Mouse (Mus musculus) MEL (cell line): ENCODE results near the gene Nrxn3. TPM values are rescaled to one million over a fixed set of nuclear protein-coding genes. Genes with fewer than 3 reads are reported as not detected.

ENCODE experiments used
- DNase-seq: peaks from one replicate; pipeline ENCODE4 v3.0.0; 2011; ENCODE audit warnings: low read depth, low spot score
- H3K27ac ChIP-seq: 2 replicates; pipeline ENCODE4 v1.5.1; 2012; ENCODE audit warnings: low read depth, mild to moderate bottlenecking, control low read depth, low read length, moderate library complexity; ENCODE audit not compliant: control insufficient read depth
- H3K27me3 ChIP-seq, 2 experiments: fragments of 150-350 bp in 1 of 2; sonication (generic) in 1 of 2; 2 replicates each; pipeline ENCODE4 v1.6.1; 2012; ENCODE audit warnings: low read length in 2 of 2, mild to moderate bottlenecking in 2 of 2, improper control_type of control experiment in 1 of 2, moderate library complexity in 1 of 2; ENCODE audit not compliant: insufficient read depth in 2 of 2, control insufficient read depth in 1 of 2
- H3K36me3 ChIP-seq, 2 experiments: 2 replicates each; pipeline ENCODE4 v1.6.1; 2012 to 2014; ENCODE audit warnings: low read length in 2 of 2, improper control_type of control experiment in 1 of 2, inconsistent platforms in 1 of 2, mild to moderate bottlenecking in 1 of 2; ENCODE audit not compliant: insufficient read depth in 2 of 2, control insufficient read depth in 1 of 2
- H3K4me1 ChIP-seq, 2 experiments: fragments of 150-350 bp in 1 of 2; sonication (generic) in 1 of 2; 2 replicates each; pipeline ENCODE4 v1.6.1; 2012; ENCODE audit warnings: low read length in 2 of 2, improper control_type of control experiment in 1 of 2, mild to moderate bottlenecking in 1 of 2; ENCODE audit not compliant: insufficient read depth in 2 of 2, control insufficient read depth in 1 of 2
- H3K4me3 ChIP-seq, 2 experiments: fragments of 150-350 bp in 1 of 2; sonication (generic) in 1 of 2; 2 replicates each; pipeline ENCODE4 v1.5.1; 2012; ENCODE audit warnings: low read depth in 2 of 2, low read length in 2 of 2, mild to moderate bottlenecking in 2 of 2, moderate library complexity in 2 of 2, control low read depth in 1 of 2, improper control_type of control experiment in 1 of 2; ENCODE audit not compliant: control insufficient read depth in 1 of 2, insufficient read depth in 1 of 2
- H3K79me2 ChIP-seq: 2 replicates; pipeline ENCODE4 v1.6.1; 2012; ENCODE audit warnings: mild to moderate bottlenecking, low read length, moderate library complexity; ENCODE audit not compliant: control insufficient read depth, poor library complexity, insufficient read depth
- H3K9ac ChIP-seq: 2 replicates; pipeline ENCODE4 v1.6.1; 2012; ENCODE audit warnings: low read depth, mild to moderate bottlenecking, control low read depth, low read length, moderate library complexity; ENCODE audit not compliant: control insufficient read depth, poor library complexity, severe bottlenecking
- H3K9me3 ChIP-seq: fragments of 150-350 bp; sonication (generic); replicated peaks from 2 replicates; pipeline ENCODE4 v1.6.1; 2012; ENCODE audit warnings: mild to moderate bottlenecking, low read length, improper control_type of control experiment, moderate library complexity; ENCODE audit not compliant: insufficient read depth
- CHD1 ChIP-seq: IDR thresholded peaks from 2 replicates; pipeline ENCODE4 v1.6.1; 2012; ENCODE audit warnings: low read depth, mild to moderate bottlenecking, inconsistent platforms, low read length, improper control_type of control experiment
- CTCF ChIP-seq, 3 experiments: IDR thresholded peaks in 2 of 3; conservative IDR thresholded peaks in 1 of 3; 2 replicates each; pipeline ENCODE4 v1.5.1; 2011 to 2012; ENCODE audit warnings: low read length in 3 of 3, low read depth in 2 of 3, mild to moderate bottlenecking in 2 of 3, improper control_type of control experiment in 1 of 3, inconsistent platforms in 1 of 3, mixed read lengths in 1 of 3, moderate library complexity in 1 of 3; ENCODE audit not compliant: control insufficient read depth in 1 of 3, insufficient read depth in 1 of 3, poor library complexity in 1 of 3, severe bottlenecking in 1 of 3
- E2F4 ChIP-seq: IDR thresholded peaks from 2 replicates; pipeline ENCODE4 v1.6.1; 2011; ENCODE audit warnings: low read depth, low read length, improper control_type of control experiment, borderline replicate concordance
- ELF1 ChIP-seq: IDR thresholded peaks from 2 replicates; pipeline ENCODE4 v1.6.1; 2014; ENCODE audit warnings: low read depth, mild to moderate bottlenecking, inconsistent platforms, low read length, improper control_type of control experiment, moderate library complexity
- EP300 ChIP-seq, 2 experiments: IDR thresholded peaks; 2 replicates each; pipeline ENCODE4 v1.6.1; 2011; ENCODE audit warnings: improper control_type of control experiment in 2 of 2, low read length in 2 of 2, low read depth in 1 of 2, mild to moderate bottlenecking in 1 of 2
- ETS1 ChIP-seq: IDR thresholded peaks from 2 replicates; pipeline ENCODE4 v1.6.1; 2012; ENCODE audit warnings: low read depth, mild to moderate bottlenecking, inconsistent platforms, low read length, improper control_type of control experiment, moderate library complexity
- JUND ChIP-seq: IDR thresholded peaks from 2 replicates; pipeline ENCODE4 v1.6.1; 2011; ENCODE audit warnings: low read depth, mild to moderate bottlenecking, improper control_type of control experiment, low read length
- MAZ ChIP-seq: IDR thresholded peaks from 2 replicates; pipeline ENCODE4 v1.6.1; 2012; ENCODE audit warnings: low read depth, mild to moderate bottlenecking, inconsistent platforms, low read length, improper control_type of control experiment
- MEF2A ChIP-seq: IDR thresholded peaks from 2 replicates; pipeline ENCODE4 v1.6.1; 2014; ENCODE audit warnings: low read depth, mild to moderate bottlenecking, inconsistent platforms, low read length, improper control_type of control experiment; ENCODE audit not compliant: poor library complexity, insufficient replicate concordance, severe bottlenecking; ENCODE audit errors: extremely low read depth
- MXI1 ChIP-seq: IDR thresholded peaks from 2 replicates; pipeline ENCODE4 v1.6.1; 2011; ENCODE audit warnings: mild to moderate bottlenecking, low read depth, low read length, improper control_type of control experiment
- NELFE ChIP-seq: IDR thresholded peaks from 2 replicates; pipeline ENCODE4 v1.6.1; 2011; ENCODE audit warnings: low read depth, low read length, improper control_type of control experiment
- NRF1 ChIP-seq: IDR thresholded peaks from 2 replicates; pipeline ENCODE4 v1.6.1; 2014; ENCODE audit warnings: low read depth, mild to moderate bottlenecking, inconsistent platforms, low read length, improper control_type of control experiment, moderate library complexity; ENCODE audit not compliant: poor library complexity, insufficient read depth, severe bottlenecking
- RCOR1 ChIP-seq: IDR thresholded peaks from 2 replicates; pipeline ENCODE4 v1.6.1; 2012; ENCODE audit warnings: low read depth, mild to moderate bottlenecking, inconsistent platforms, low read length, improper control_type of control experiment
- SIN3A ChIP-seq: IDR thresholded peaks from 2 replicates; pipeline ENCODE4 v1.6.1; 2012; ENCODE audit warnings: low read length, improper control_type of control experiment, inconsistent platforms
- SMC3 ChIP-seq: IDR thresholded peaks from 2 replicates; pipeline ENCODE4 v1.6.1; 2011; ENCODE audit warnings: low read depth, low read length, improper control_type of control experiment
- TAL1 ChIP-seq: IDR thresholded peaks from 2 replicates; pipeline ENCODE4 v1.6.1; 2012; ENCODE audit warnings: mild to moderate bottlenecking, inconsistent platforms, low read length, moderate library complexity, mixed read lengths
- TCF12 ChIP-seq: IDR thresholded peaks from 2 replicates; pipeline ENCODE4 v1.6.1; 2014; ENCODE audit warnings: low read depth, mild to moderate bottlenecking, inconsistent platforms, low read length, improper control_type of control experiment, moderate library complexity
- UBTF ChIP-seq: IDR thresholded peaks from 2 replicates; pipeline ENCODE4 v1.6.1; 2012; ENCODE audit warnings: low read depth, mild to moderate bottlenecking, inconsistent platforms, low read length, improper control_type of control experiment, moderate library complexity, borderline replicate concordance; ENCODE audit not compliant: insufficient read depth
- ZKSCAN1 ChIP-seq: IDR thresholded peaks from 2 replicates; pipeline ENCODE4 v1.6.1; 2012; ENCODE audit warnings: low read depth, mild to moderate bottlenecking, inconsistent platforms, low read length, improper control_type of control experiment, moderate library complexity
- polyA plus RNA-seq, 2 experiments: library from polyadenylated mRNA; stranded (reverse) in 1 of 2; unstranded in 1 of 2; fragments of >175 nt in 1 of 2; fragments of >200 nt in 1 of 2; gene quantifications; 2 replicates each; pipeline versions ENCODE4 v1.2.1 to v1.2.4; 2012; ENCODE audit warnings: low replicate concordance in 2 of 2, low read depth in 1 of 2; ENCODE audit not compliant: insufficient read length in 2 of 2, insufficient read depth in 1 of 2, missing spikeins in 1 of 2
- total RNA-seq: library from RNA; depleted of rRNA; stranded (reverse); fragments of 300-350 nt; gene quantifications from 2 replicates; pipeline ENCODE4 v1.2.3, GENCODE M21; 2012

Gene Nrxn3
- total and polyA plus RNA-seq, 3 experiments, result not detected

DNA sequence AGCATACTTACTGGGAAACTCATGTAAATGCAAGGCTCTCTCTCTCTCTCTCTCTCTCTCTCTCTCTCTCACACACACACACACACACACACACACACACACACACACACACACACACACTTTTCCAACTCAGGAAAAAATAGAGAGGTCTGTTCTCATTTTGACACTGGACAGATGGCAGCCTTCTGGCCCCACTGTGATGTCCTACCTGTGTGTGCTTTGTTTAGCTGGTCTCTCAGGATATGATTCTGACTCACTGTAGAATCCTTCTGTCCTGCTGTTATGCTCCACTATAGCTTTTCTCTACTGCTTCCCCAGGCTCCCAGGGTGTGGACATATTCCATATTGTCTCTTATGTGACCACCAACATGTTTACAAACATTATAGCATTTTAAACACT is 1363.2 kb downstream of the Nrxn3 start:
- no peak overlapping the region for H3K4me3 ChIP-seq
- H3K9me3 ChIP-seq, result no peaks in the 10 kb centered on the region
- no peaks in the 10 kb centered on the region for H3K4me1 ChIP-seq
- no peaks in the 10 kb centered on the region for H3K79me2 ChIP-seq
- H3K9ac ChIP-seq, result no peak overlapping the region
- DNase-seq, result no peak
- H3K36me3 ChIP-seq, result no peaks in the 10 kb centered on the region
- no peaks in the 10 kb centered on the region for H3K27me3 ChIP-seq
- H3K27ac ChIP-seq, result no peak overlapping the region
- TF ChIP-seq E2F4 (no peak), EP300 (IDR thresholded peaks at IDR 0.05; ENCODE audit: low read depth in 1 of 2, low read length in 2 of 2) (no peak), MAZ (no peak), CTCF (IDR thresholded peaks at IDR 0.05 in 2 of 3, conservative IDR thresholded peaks at IDR 0.05 in 1 of 3; ENCODE audit: control insufficient read depth in 1 of 3, insufficient read depth in 1 of 3, low read depth in 2 of 3, low read length in 3 of 3, poor library complexity in 1 of 3, severe bottlenecking in 1 of 3) (no peak), JUND (no peak), MXI1 (no peak), ETS1 (no peak)

DNA sequence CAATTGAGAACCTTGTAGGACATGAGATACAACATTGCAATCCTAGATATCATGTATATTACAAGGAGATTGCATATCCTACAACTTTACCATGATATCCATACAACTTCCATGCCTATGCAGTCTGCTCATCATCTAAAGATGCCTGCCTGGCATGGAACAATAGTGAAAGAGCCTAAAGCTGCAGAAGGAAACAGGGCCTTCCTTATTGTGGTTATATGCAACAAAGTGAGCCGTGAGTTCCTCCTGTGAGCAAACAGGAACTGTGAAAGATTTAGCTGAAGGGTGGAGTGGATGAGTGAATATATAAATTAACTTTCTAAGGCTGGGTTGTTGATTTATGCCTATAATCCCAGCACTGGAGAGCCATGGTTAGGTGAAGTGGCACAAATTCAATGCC is 1373.1 kb downstream of the Nrxn3 start:
- Histone ChIP-seq H3K9me3 (no peaks in the 10 kb centered on the region), H3K36me3 (no peaks in the 10 kb centered on the region), H3K9ac (no peak overlapping the region), H3K79me2 (no peaks in the 10 kb centered on the region), H3K27me3 (no peaks in the 10 kb centered on the region), H3K27ac (no peak overlapping the region), H3K4me3 (no peak overlapping the region), H3K4me1 (no peaks in the 10 kb centered on the region)
- TF ChIP-seq RCOR1 (no peak), CHD1 (no peak), ELF1 (no peak), UBTF (no peak), MEF2A (no peak), ZKSCAN1 (no peak)
- no peak for DNase-seq

DNA sequence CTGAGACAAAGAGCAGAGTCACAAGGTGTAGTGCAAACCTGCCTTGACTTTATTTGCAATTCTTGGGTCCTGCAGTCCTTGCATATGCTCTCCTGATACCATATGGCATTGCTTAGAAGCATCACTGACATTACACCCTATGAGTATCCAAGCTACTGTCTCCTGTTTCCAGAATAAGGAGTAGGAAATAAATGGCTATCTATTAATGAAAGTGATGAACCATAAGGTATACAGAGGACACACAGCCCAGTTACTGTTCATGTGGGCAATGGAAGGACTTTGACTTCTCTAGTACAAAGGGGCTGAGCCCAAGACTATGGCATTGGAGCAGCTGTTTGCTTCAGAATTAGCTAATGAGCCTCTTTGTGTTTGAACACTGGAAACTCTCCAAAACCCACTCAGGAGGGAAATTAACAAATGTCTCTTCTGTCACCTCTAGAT is 1390.7 kb downstream of the Nrxn3 start:
- DNase-seq, result no peak
- no peak overlapping the region for H3K4me3 ChIP-seq
- no peaks in the 10 kb centered on the region for H3K36me3 ChIP-seq
- H3K27me3 ChIP-seq, result no peaks in the 10 kb centered on the region
- no peaks in the 10 kb centered on the region for H3K79me2 ChIP-seq
- TF ChIP-seq SIN3A (no peak), TCF12 (no peak), CTCF (IDR thresholded peaks at IDR 0.05 in 2 of 3, conservative IDR thresholded peaks at IDR 0.05 in 1 of 3; ENCODE audit: control insufficient read depth in 1 of 3, insufficient read depth in 1 of 3, low read depth in 2 of 3, low read length in 3 of 3, poor library complexity in 1 of 3, severe bottlenecking in 1 of 3) (no peak), CHD1 (no peak), NELFE (no peak), TAL1 (no peak), MEF2A (no peak), NRF1 (no peak), JUND (no peak), SMC3 (no peak)
- no peaks in the 10 kb centered on the region for H3K9me3 ChIP-seq
- no peak overlapping the region for H3K9ac ChIP-seq
- H3K27ac ChIP-seq, result no peak overlapping the region
- no peaks in the 10 kb centered on the region for H3K4me1 ChIP-seq
